Mouse (Mus musculus): Measurements from ENCODE around the gene Pqlc3. TPM values are rescaled to one million over a fixed set of nuclear protein-coding genes. Genes with fewer than 3 reads are reported as not detected.
"Not testable (repeated sequence)": the region's sequence is repeated elsewhere in the genome, so short reads cannot be mapped to it uniquely, and the experiment has no call there.

Gene Pqlc3
- total and polyA plus RNA-seq, 3 experiments, result 2.6 to 13.6 (median 2.8) TPM

GRCm38 (mm10) chr12:17032694-17033463 lies 32.7 kb upstream of the Pqlc3 start:
- Histone ChIP-seq H3K27me3 (ENCODE audit: control insufficient read depth, insufficient read depth, low read length) (no peaks in the 10 kb centered on the region), H3K4me3 (no peak overlapping the region), H3K36me3 (ENCODE audit: control insufficient read depth, insufficient read depth, low read length) (no peaks in the 10 kb centered on the region), H3K9ac (ENCODE audit: low read depth, low read length) (no peak overlapping the region), H3K79me2 (replicated peaks; ENCODE audit: control insufficient read depth, insufficient read depth, low read length) (no peaks in the 10 kb centered on the region), H3K27ac (no peak overlapping the region), H3K4me1 (ENCODE audit: control insufficient read depth, insufficient read depth, low read length) (no peaks in the 10 kb centered on the region)
- intact Hi-C loops (cut with DNase I), result loop anchor here (1.0 kb wide), 1 partner anchor 224 kb away; no protein-coding TSS in a partner anchor
- 32% methylated on average over 13 of the region's 13 CpGs for WGBS
- peak; percentile 50 to 66 for DNase-seq
- no peak for TF ChIP-seq EP300 (IDR thresholded peaks at IDR 0.05; ENCODE audit: insufficient read depth, low read depth, low read length)
- no peak for TF ChIP-seq POLR2A (IDR thresholded peaks at IDR 0.05; ENCODE audit: insufficient read depth, low read depth, low read length)
- TF ChIP-seq CTCF (IDR thresholded peaks at IDR 0.05), result peak; percentile 75

- H3K27me3 ChIP-seq (ENCODE audit: control insufficient read depth, insufficient read depth, low read length), result peaks cover 1% of the 10 kb centered on the region; the same call in 1 of the 2 replicates
- intact Hi-C loops (cut with DNase I), result no loop called here
- WGBS, result 92% methylated on average over 6 of the region's 6 CpGs
- TF ChIP-seq POLR2A (IDR thresholded peaks at IDR 0.05; ENCODE audit: insufficient read depth, low read depth, low read length) (no peak), CTCF (IDR thresholded peaks at IDR 0.05) (no peak)
- H3K36me3 ChIP-seq (ENCODE audit: control insufficient read depth, insufficient read depth, low read length), result no peaks in the 10 kb centered on the region
- no peak overlapping the region for H3K4me3 ChIP-seq
- no peak overlapping the region for H3K27ac ChIP-seq
- no peaks in the 10 kb centered on the region for H3K79me2 ChIP-seq (replicated peaks; ENCODE audit: control insufficient read depth, insufficient read depth, low read length)
- H3K9ac ChIP-seq (ENCODE audit: low read depth, low read length), result no peak overlapping the region
- no peaks in the 10 kb centered on the region for H3K4me1 ChIP-seq (ENCODE audit: control insufficient read depth, insufficient read depth, low read length)
- no peak for DNase-seq
Observed at GRCm38 (mm10) chr12:17024554-17025110, 24.4 kb upstream of the Pqlc3 start.

GRCm38 (mm10) chr12:17022145-17022544 lies 21.9 kb upstream of the Pqlc3 start:
- 83% methylated on average over 4 of the region's 4 CpGs for WGBS
- no peak for DNase-seq
- no peaks in the 10 kb centered on the region for H3K27me3 ChIP-seq (ENCODE audit: control insufficient read depth, insufficient read depth, low read length)
- H3K79me2 ChIP-seq (replicated peaks; ENCODE audit: control insufficient read depth, insufficient read depth, low read length), result no peaks in the 10 kb centered on the region
- no peak overlapping the region for H3K4me3 ChIP-seq
- no peak for TF ChIP-seq EP300 (IDR thresholded peaks at IDR 0.05; ENCODE audit: insufficient read depth, low read depth, low read length)
- no peak for TF ChIP-seq POLR2A (IDR thresholded peaks at IDR 0.05; ENCODE audit: insufficient read depth, low read depth, low read length)
- TF ChIP-seq CTCF (IDR thresholded peaks at IDR 0.05), result no peak
- H3K36me3 ChIP-seq (ENCODE audit: control insufficient read depth, insufficient read depth, low read length), result no peaks in the 10 kb centered on the region
- intact Hi-C loops (cut with DNase I), result no loop called here
- H3K27ac ChIP-seq, result no peak overlapping the region
- H3K9ac ChIP-seq (ENCODE audit: low read depth, low read length), result no peak overlapping the region
- no peaks in the 10 kb centered on the region for H3K4me1 ChIP-seq (ENCODE audit: control insufficient read depth, insufficient read depth, low read length)

- H3K4me1 ChIP-seq (ENCODE audit: control insufficient read depth, insufficient read depth, low read length); H3K79me2 ChIP-seq (replicated peaks; ENCODE audit: control insufficient read depth, insufficient read depth, low read length); H3K4me3 ChIP-seq; H3K36me3 ChIP-seq (ENCODE audit: control insufficient read depth, insufficient read depth, low read length); H3K27ac ChIP-seq; DNase-seq; intact Hi-C loops (cut with DNase I); H3K27me3 ChIP-seq (ENCODE audit: control insufficient read depth, insufficient read depth, low read length); H3K9ac ChIP-seq (ENCODE audit: low read depth, low read length): not testable (repeated sequence)
- 74% methylated on average over 4 of the region's 4 CpGs for WGBS
Observed at GRCm38 (mm10) chr12:17021125-17021524, 20.9 kb upstream of the Pqlc3 start.

GRCm38 (mm10) chr12:17018468-17018867 lies 18.3 kb upstream of the Pqlc3 start:
- H3K79me2 ChIP-seq (replicated peaks; ENCODE audit: control insufficient read depth, insufficient read depth, low read length), result no peaks in the 10 kb centered on the region
- no peak overlapping the region for H3K27ac ChIP-seq
- intact Hi-C loops (cut with DNase I), result loop anchor here (5.0 kb wide), 1 partner anchor 239 kb away; no protein-coding TSS in a partner anchor
- H3K27me3 ChIP-seq (ENCODE audit: control insufficient read depth, insufficient read depth, low read length), result peaks cover 1% of the 10 kb centered on the region; the same call in 1 of the 2 replicates
- no peaks in the 10 kb centered on the region for H3K36me3 ChIP-seq (ENCODE audit: control insufficient read depth, insufficient read depth, low read length)
- H3K4me1 ChIP-seq (ENCODE audit: control insufficient read depth, insufficient read depth, low read length), result no peaks in the 10 kb centered on the region
- no peak overlapping the region for H3K4me3 ChIP-seq
- WGBS, result 31% methylated on average over 4 of the region's 4 CpGs
- TF ChIP-seq CTCF (IDR thresholded peaks at IDR 0.05) (peak; percentile 76), EP300 (IDR thresholded peaks at IDR 0.05; ENCODE audit: insufficient read depth, low read depth, low read length) (no peak)
- H3K9ac ChIP-seq (ENCODE audit: low read depth, low read length), result no peak overlapping the region
- DNase-seq, result peak in 1 of 2 experiments; percentile 73

- TF ChIP-seq POLR2A (IDR thresholded peaks at IDR 0.05; ENCODE audit: insufficient read depth, low read depth, low read length) (no peak), CTCF (IDR thresholded peaks at IDR 0.05) (no peak), EP300 (IDR thresholded peaks at IDR 0.05; ENCODE audit: insufficient read depth, low read depth, low read length) (no peak)
- H3K4me1 ChIP-seq (ENCODE audit: control insufficient read depth, insufficient read depth, low read length), result no peaks in the 10 kb centered on the region
- no peak overlapping the region for H3K27ac ChIP-seq
- DNase-seq, result no peak
- WGBS, result 41% methylated on average over 2 of the region's 2 CpGs
- H3K27me3 ChIP-seq (ENCODE audit: control insufficient read depth, insufficient read depth, low read length), result peaks cover 1% of the 10 kb centered on the region; the same call in 1 of the 2 replicates
- intact Hi-C loops (cut with DNase I), result loop anchor here (5.0 kb wide), 1 partner anchor 242 kb away; no protein-coding TSS in a partner anchor
- no peak overlapping the region for H3K4me3 ChIP-seq
- no peak overlapping the region for H3K9ac ChIP-seq (ENCODE audit: low read depth, low read length)
- H3K79me2 ChIP-seq (replicated peaks; ENCODE audit: control insufficient read depth, insufficient read depth, low read length), result no peaks in the 10 kb centered on the region
- no peaks in the 10 kb centered on the region for H3K36me3 ChIP-seq (ENCODE audit: control insufficient read depth, insufficient read depth, low read length)
Observed at GRCm38 (mm10) chr12:17015711-17016110, 15.5 kb upstream of the Pqlc3 start.

Measured in heart, adult 2 months (tissue).